Mouse (Mus musculus): Measurements from ENCODE around the gene Iglon5. TPM values are rescaled to one million over a fixed set of nuclear protein-coding genes. Genes with fewer than 3 reads are reported as not detected.

Gene Iglon5
- polyA plus RNA-seq, 1 experiment from 2014 or later = 0.38 TPM

DNA sequence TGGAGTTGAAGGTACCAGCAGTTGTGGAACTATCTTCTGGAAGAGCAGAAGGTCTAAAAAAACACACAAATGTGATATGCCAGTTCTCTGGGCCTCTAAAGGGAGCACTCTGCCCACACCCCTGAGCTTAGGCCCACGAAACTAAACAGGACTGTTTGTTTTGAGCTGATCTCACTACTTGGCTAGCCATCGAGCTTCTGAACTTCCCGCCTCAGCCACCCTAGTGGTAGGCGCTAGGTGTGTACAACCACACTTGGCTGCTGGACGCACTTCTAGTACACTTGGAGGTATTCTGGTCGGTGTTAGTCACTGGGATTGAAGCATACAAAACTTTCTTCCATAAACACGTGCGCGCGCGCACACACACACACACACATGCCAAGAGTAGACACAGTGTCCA lies 38.1 kb downstream of the Iglon5 start:
- WGBS = 93% methylated on average over 11 of the region's 11 CpGs
- Histone ChIP-seq H3K4me3 (ENCODE audit: low read depth, low read length) (no peak overlapping the region), H3K9ac (no peak overlapping the region), H3K9me3 (ENCODE audit: low read depth, low read length) (no peaks in the 10 kb centered on the region), H3K27me3 (ENCODE audit: insufficient read depth, low read length) (no peaks in the 10 kb centered on the region), H3K36me3 (ENCODE audit: insufficient read depth) (peaks cover 51% of the 10 kb centered on the region), H3K4me1 (ENCODE audit: insufficient read depth) (no peaks in the 10 kb centered on the region), H3K27ac (ENCODE audit: low read depth) (no peak overlapping the region), H3K4me2 (no peak overlapping the region)
- DNase-seq = no peak
- TF ChIP-seq CTCF (IDR thresholded peaks at IDR 0.05; ENCODE audit: low read depth) = no peak
- no peak for ATAC-seq (ENCODE audit: insufficient read depth)

- no peak overlapping the region for H3K27ac ChIP-seq (ENCODE audit: low read depth)
- peaks cover 32% of the 10 kb centered on the region for H3K36me3 ChIP-seq (ENCODE audit: insufficient read depth)
- ATAC-seq (ENCODE audit: insufficient read depth) (no peak), DNase-seq (no peak)
- no peak overlapping the region for H3K4me2 ChIP-seq
- H3K4me3 ChIP-seq (ENCODE audit: low read depth, low read length) = no peak overlapping the region
- no peaks in the 10 kb centered on the region for H3K9me3 ChIP-seq (ENCODE audit: low read depth, low read length)
- no peak for TF ChIP-seq CTCF (IDR thresholded peaks at IDR 0.05; ENCODE audit: low read depth)
- H3K27me3 ChIP-seq (ENCODE audit: insufficient read depth, low read length) = no peaks in the 10 kb centered on the region
- 97% methylated on average over 2 of the region's 2 CpGs for WGBS
- no peak overlapping the region for H3K9ac ChIP-seq
- no peaks in the 10 kb centered on the region for H3K4me1 ChIP-seq (ENCODE audit: insufficient read depth)
Observed at GRCm38 (mm10) chr7:43449811-43450210, 40.1 kb downstream of the Iglon5 start.

GRCm38 (mm10) chr7:43448246-43448645 lies 41.6 kb downstream of the Iglon5 start:
- H3K4me3 ChIP-seq (ENCODE audit: low read depth, low read length) = no peak overlapping the region
- WGBS = 83% methylated on average over 2 of the region's 3 CpGs
- peaks cover 6% of the 10 kb centered on the region; the same call in 1 of the 2 replicates for H3K4me1 ChIP-seq (ENCODE audit: insufficient read depth)
- no peak overlapping the region for H3K4me2 ChIP-seq
- H3K9ac ChIP-seq = no peak overlapping the region
- no peak for TF ChIP-seq CTCF (IDR thresholded peaks at IDR 0.05; ENCODE audit: low read depth)
- no peaks in the 10 kb centered on the region for H3K27me3 ChIP-seq (ENCODE audit: insufficient read depth, low read length)
- DNase-seq = no peak
- ATAC-seq (ENCODE audit: insufficient read depth) = no peak
- H3K36me3 ChIP-seq (ENCODE audit: insufficient read depth) = peaks cover 17% of the 10 kb centered on the region
- no peak overlapping the region for H3K27ac ChIP-seq (ENCODE audit: low read depth)
- H3K9me3 ChIP-seq (ENCODE audit: low read depth, low read length) = no peaks in the 10 kb centered on the region

GRCm38 (mm10) chr7:43447801-43448200 lies 42.1 kb downstream of the Iglon5 start:
- 81% methylated on average over 4 of the region's 4 CpGs for WGBS
- TF ChIP-seq CTCF (IDR thresholded peaks at IDR 0.05; ENCODE audit: low read depth) = no peak

GRCm38 (mm10) chr7:43443917-43444293 lies 46.0 kb downstream of the Iglon5 start, which contains the start of the genes Etfb and Gm45233:
Gene Etfb, plus strand, starts transcription at chr7:43444083.
Gene Gm45233, plus strand, starts transcription at chr7:43444128.
- peaks cover 15% of the 10 kb centered on the region for H3K4me1 ChIP-seq (ENCODE audit: insufficient read depth)
- under 1% methylated on average over 27 of the region's 27 CpGs for WGBS
- peak within 1 kb of the TSS; percentile 97 for H3K27ac ChIP-seq (ENCODE audit: low read depth)
- H3K9ac ChIP-seq = peak within 1 kb of the TSS; percentile 66
- no peaks in the 10 kb centered on the region for H3K27me3 ChIP-seq (ENCODE audit: insufficient read depth, low read length)
- DNase-seq (peak; percentile 97), ATAC-seq (ENCODE audit: insufficient read depth) (peak; percentile 97)
- H3K4me2 ChIP-seq = peak within 1 kb of the TSS; percentile 85
- no peak for TF ChIP-seq CTCF (IDR thresholded peaks at IDR 0.05; ENCODE audit: low read depth)
- no peaks in the 10 kb centered on the region for H3K9me3 ChIP-seq (ENCODE audit: low read depth, low read length)
- no peaks in the 10 kb centered on the region for H3K36me3 ChIP-seq (ENCODE audit: insufficient read depth)
- peak within 1 kb of the TSS; percentile 57 for H3K4me3 ChIP-seq (ENCODE audit: low read depth, low read length)

More at GRCm38 (mm10) chr7:43447801-43448200, 42.1 kb downstream of the Iglon5 start:
- H3K4me1 ChIP-seq (ENCODE audit: insufficient read depth) = peaks cover 7% of the 10 kb centered on the region
- H3K9me3 ChIP-seq (ENCODE audit: low read depth, low read length) = no peaks in the 10 kb centered on the region
- H3K27ac ChIP-seq (ENCODE audit: low read depth) = no peak overlapping the region
- no peak for DNase-seq
- H3K27me3 ChIP-seq (ENCODE audit: insufficient read depth, low read length) = no peaks in the 10 kb centered on the region
- no peak for ATAC-seq (ENCODE audit: insufficient read depth)
- H3K36me3 ChIP-seq (ENCODE audit: insufficient read depth) = peaks cover 12% of the 10 kb centered on the region
- no peak overlapping the region for H3K9ac ChIP-seq
- no peak overlapping the region for H3K4me3 ChIP-seq (ENCODE audit: low read depth, low read length)
- H3K4me2 ChIP-seq = no peak overlapping the region

DNA sequence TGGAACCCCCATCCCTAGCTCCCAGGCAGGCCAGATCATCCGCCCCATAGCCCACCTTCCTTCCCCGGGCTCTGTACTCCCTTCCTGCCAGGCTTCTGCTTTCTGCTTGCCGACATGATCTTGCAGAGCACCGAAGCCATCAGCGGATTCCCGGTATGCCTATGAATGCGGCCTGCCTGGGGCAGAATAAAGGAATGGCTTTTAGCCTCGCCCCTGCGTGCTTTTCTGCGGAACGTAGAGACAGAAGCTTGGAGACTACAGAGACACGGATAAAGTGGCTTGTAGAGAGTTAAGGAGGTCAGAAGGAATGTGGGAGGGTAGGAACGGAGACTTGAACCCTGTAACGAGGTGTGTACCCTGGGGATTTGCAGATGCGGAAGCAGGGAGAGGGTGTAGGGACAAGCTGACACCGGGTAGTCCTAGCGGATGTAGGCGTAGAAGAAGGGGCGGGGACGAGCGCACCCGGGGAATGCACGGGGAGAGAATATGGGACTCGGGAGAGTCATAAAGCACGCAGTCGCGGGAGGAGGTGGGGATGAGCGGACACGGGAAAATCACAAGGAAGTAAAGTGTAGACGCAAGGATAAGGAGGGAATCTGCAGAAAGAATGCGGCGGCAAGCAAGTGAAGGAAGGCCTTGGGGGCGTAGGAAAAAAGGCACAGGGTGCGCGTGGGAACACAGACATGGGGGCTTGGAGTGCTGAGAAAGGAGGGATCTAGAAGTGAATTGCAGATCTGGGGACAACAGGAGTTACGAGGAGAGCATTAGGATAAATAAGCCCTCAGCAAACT lies 46.6 kb downstream of the Iglon5 start:
- H3K9me3 ChIP-seq (ENCODE audit: low read depth, low read length) = no peaks in the 10 kb centered on the region
- peak overlapping the region; percentile 85 for H3K4me2 ChIP-seq
- peak; percentile 86 for DNase-seq
- H3K9ac ChIP-seq = peak overlapping the region; percentile 66
- WGBS = 1% methylated on average over 36 of the region's 36 CpGs
- peak overlapping the region; percentile 97 for H3K27ac ChIP-seq (ENCODE audit: low read depth)
- peak overlapping the region; percentile 57 for H3K4me3 ChIP-seq (ENCODE audit: low read depth, low read length)
- ATAC-seq (ENCODE audit: insufficient read depth) = peak; percentile 94
- no peaks in the 10 kb centered on the region for H3K36me3 ChIP-seq (ENCODE audit: insufficient read depth)
- H3K27me3 ChIP-seq (ENCODE audit: insufficient read depth, low read length) = no peaks in the 10 kb centered on the region
- TF ChIP-seq CTCF (IDR thresholded peaks at IDR 0.05; ENCODE audit: low read depth) = no peak
- peaks cover 15% of the 10 kb centered on the region for H3K4me1 ChIP-seq (ENCODE audit: insufficient read depth)

GRCm38 (mm10) chr7:43442684-43443083 lies 47.2 kb downstream of the Iglon5 start:
- Histone ChIP-seq H3K9me3 (ENCODE audit: low read depth, low read length) (no peaks in the 10 kb centered on the region), H3K9ac (peak overlapping the region; percentile 66), H3K27me3 (ENCODE audit: insufficient read depth, low read length) (no peaks in the 10 kb centered on the region), H3K27ac (ENCODE audit: low read depth) (peak overlapping the region; percentile 97), H3K4me3 (ENCODE audit: low read depth, low read length) (peak overlapping the region; percentile 57), H3K36me3 (ENCODE audit: insufficient read depth) (no peaks in the 10 kb centered on the region), H3K4me1 (ENCODE audit: insufficient read depth) (peaks cover 15% of the 10 kb centered on the region), H3K4me2 (peak overlapping the region; percentile 85)
- TF ChIP-seq CTCF (IDR thresholded peaks at IDR 0.05; ENCODE audit: low read depth) = no peak
- WGBS = 10% methylated on average over 9 of the region's 9 CpGs
- ATAC-seq (ENCODE audit: insufficient read depth) = peak; percentile 3; the same call in 1 of the 2 replicates
- peak; percentile 18 for DNase-seq
